Mouse (Mus musculus) CH12.LX (cell line): ENCODE measurements at regions not wholly inside any gene's neighbourhood (a gene's known extent, or its start where the extent isn't known, plus 50 kb on each side); places are given as distances from the start of the nearest gene placed in this dataset.

Source experiments
- DNase-seq: peaks from one replicate; pipeline ENCODE4 v3.0.0-alpha.2; 2013; ENCODE audit errors: extremely low read depth
- H3K27ac ChIP-seq: 2 replicates; pipeline ENCODE4 v1.5.1; 2012; ENCODE audit warnings: low read depth, mild to moderate bottlenecking, control low read depth, moderate library complexity; ENCODE audit not compliant: insufficient read depth
- H3K27me3 ChIP-seq: replicated peaks from 2 replicates; pipeline ENCODE3; 2012; ENCODE audit warnings: inconsistent platforms
- H3K36me3 ChIP-seq, 2 experiments: replicated peaks in 1 of 2; 2 replicates each; pipeline versions ENCODE3 to v1.6.1; 2012; ENCODE audit warnings: inconsistent platforms in 1 of 2, low read length in 1 of 2, mild to moderate bottlenecking in 1 of 2, mixed read lengths in 1 of 2, moderate library complexity in 1 of 2; ENCODE audit not compliant: control insufficient read depth in 1 of 2, insufficient read depth in 1 of 2
- H3K4me1 ChIP-seq, 2 experiments: 2 replicates each; pipeline ENCODE4 v1.6.1; 2012; ENCODE audit warnings: inconsistent platforms in 1 of 2, moderate library complexity in 1 of 2; ENCODE audit not compliant: insufficient read depth in 2 of 2, control insufficient read depth in 1 of 2
- H3K4me2 ChIP-seq: 2 replicates; pipeline ENCODE4 v1.6.1; 2012; ENCODE audit warnings: low read depth, mild to moderate bottlenecking, control low read depth; ENCODE audit not compliant: poor library complexity, insufficient read depth, severe bottlenecking
- H3K4me3 ChIP-seq, 3 experiments: fragments of 150-350 bp in 1 of 3; sonication (generic) in 1 of 3; replicated peaks in 1 of 3; 2 replicates each; pipeline versions ENCODE3 to v1.5.1; 2011 to 2012; ENCODE audit warnings: low read depth in 2 of 3, low read length in 2 of 3, mild to moderate bottlenecking in 2 of 3, moderate library complexity in 2 of 3, control low read depth in 1 of 3, improper control_type of control experiment in 1 of 3, inconsistent platforms in 1 of 3, mixed read lengths in 1 of 3; ENCODE audit not compliant: poor library complexity in 1 of 3
- H3K79me2 ChIP-seq: replicated peaks from 2 replicates; pipeline ENCODE4 v1.6.1; 2012; ENCODE audit warnings: mild to moderate bottlenecking, moderate library complexity; ENCODE audit not compliant: control insufficient read depth, poor library complexity, insufficient read depth, severe bottlenecking; ENCODE audit errors: extremely low read depth
- H3K9ac ChIP-seq: 2 replicates; pipeline ENCODE4 v1.6.1; 2012; ENCODE audit warnings: low read depth, mild to moderate bottlenecking, control low read depth, moderate library complexity; ENCODE audit not compliant: insufficient read depth
- H3K9me3 ChIP-seq: replicated peaks from 2 replicates; pipeline ENCODE3; 2012; ENCODE audit warnings: low read length, inconsistent platforms, mixed read lengths
- CHD1 ChIP-seq: IDR thresholded peaks from 2 replicates; pipeline ENCODE4 v1.6.1; 2012; ENCODE audit warnings: low read depth, low read length, improper control_type of control experiment, inconsistent platforms
- CHD2 ChIP-seq: IDR thresholded peaks from 2 replicates; pipeline ENCODE4 v1.6.1; 2011; ENCODE audit warnings: low read length, improper control_type of control experiment
- CTCF ChIP-seq, 2 experiments: IDR thresholded peaks in 1 of 2; conservative IDR thresholded peaks in 1 of 2; 2 replicates each; pipeline ENCODE4 v1.5.1; 2011 to 2012; ENCODE audit warnings: low read depth in 2 of 2, low read length in 2 of 2, improper control_type of control experiment in 1 of 2, inconsistent platforms in 1 of 2, mild to moderate bottlenecking in 1 of 2, moderate library complexity in 1 of 2
- E2F4 ChIP-seq: IDR thresholded peaks from 2 replicates; pipeline ENCODE4 v1.6.1; 2011; ENCODE audit warnings: low read depth, low read length, improper control_type of control experiment; ENCODE audit not compliant: insufficient replicate concordance
- EP300 ChIP-seq: IDR thresholded peaks from 2 replicates; pipeline ENCODE4 v1.6.1; 2011; ENCODE audit warnings: low read length, improper control_type of control experiment
- IRF4 ChIP-seq: IDR thresholded peaks from 2 replicates; pipeline ENCODE4 v1.6.1; 2014; ENCODE audit warnings: low read depth, mild to moderate bottlenecking, inconsistent platforms, low read length, improper control_type of control experiment
- MAFK ChIP-seq: IDR thresholded peaks from 2 replicates; pipeline ENCODE4 v1.6.1; 2011; ENCODE audit warnings: low read length, improper control_type of control experiment; ENCODE audit not compliant: insufficient replicate concordance
- MEF2A ChIP-seq: IDR thresholded peaks from 2 replicates; pipeline ENCODE4 v1.6.1; 2014; ENCODE audit warnings: low read depth, mild to moderate bottlenecking, inconsistent platforms, low read length, improper control_type of control experiment, borderline replicate concordance
- NRF1 ChIP-seq: IDR thresholded peaks from 2 replicates; pipeline ENCODE4 v1.6.1; 2014; ENCODE audit warnings: low read depth, mild to moderate bottlenecking, inconsistent platforms, low read length, improper control_type of control experiment, moderate library complexity
- PAX5 ChIP-seq: IDR thresholded peaks from 2 replicates; pipeline ENCODE4 v1.6.1; 2012; ENCODE audit warnings: low read length, inconsistent platforms, mixed read lengths
- POLR2A ChIP-seq: IDR thresholded peaks from 2 replicates; pipeline ENCODE4 v1.6.1; 2011; ENCODE audit warnings: low read depth, mild to moderate bottlenecking, improper control_type of control experiment, low read length
- RCOR1 ChIP-seq: conservative IDR thresholded peaks from 2 replicates; pipeline ENCODE4 v1.6.1; 2012; ENCODE audit warnings: low read depth, mild to moderate bottlenecking, inconsistent platforms, low read length, improper control_type of control experiment
- TBP ChIP-seq: conservative IDR thresholded peaks from 2 replicates; pipeline ENCODE4 v1.6.1; 2011; ENCODE audit warnings: low read depth, low read length, improper control_type of control experiment
- TCF12 ChIP-seq: IDR thresholded peaks from 2 replicates; pipeline ENCODE4 v1.6.1; 2014; ENCODE audit warnings: low read depth, mild to moderate bottlenecking, inconsistent platforms, low read length, improper control_type of control experiment
- USF1 ChIP-seq: IDR thresholded peaks from 2 replicates; pipeline ENCODE4 v1.6.1; 2014; ENCODE audit warnings: low read depth, mild to moderate bottlenecking, inconsistent platforms, low read length, improper control_type of control experiment
- dilution Hi-C: fragments of 300-500 bp; cut with MboI; formaldehyde crosslinking; loops from 2 replicates; pipeline ENCODE4 v1.14.3; 2020; ENCODE audit warnings: low sequenced_read_pairs; ENCODE audit not compliant: extremely low pct_unique_long_range_greater_than_20kb, extremely low pct_ligation_motif_present
- in situ Hi-C: fragments of 300-500 bp; cut with MboI; formaldehyde crosslinking; loops from 3 replicates; pipeline ENCODE4 v1.14.3; 2019; ENCODE audit warnings: low sequenced_read_pairs, low pct_ligation_motif_present, low pct_unique_long_range_greater_than_20kb, mixed read lengths

DNA sequence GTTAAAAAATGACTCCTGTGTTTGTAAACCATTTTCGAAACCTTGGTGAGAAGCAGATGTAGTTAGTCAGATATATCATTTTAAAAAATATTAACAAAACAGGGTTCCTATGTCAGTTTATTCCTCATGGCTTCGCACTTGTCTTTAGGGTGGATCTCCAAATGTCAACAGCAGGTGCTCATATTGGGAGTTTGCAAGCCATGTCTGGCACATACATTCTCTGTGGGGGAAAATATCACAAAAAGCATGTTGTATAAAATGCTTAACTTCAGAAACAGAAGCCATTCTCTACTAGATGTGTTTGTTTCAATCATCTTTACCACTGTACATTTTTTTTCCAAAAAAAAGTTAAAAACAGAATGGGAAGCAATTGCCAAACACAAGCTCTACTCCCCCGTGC lies 534.7 kb upstream of the Zic4 start:
- Histone ChIP-seq H3K4me1 (peaks cover 6 to 28% of the 10 kb centered on the region in 2 experiments; a peak in 3 of 4 replicates), H3K9me3 (no peaks in the 10 kb centered on the region), H3K4me3 (no peak overlapping the region), H3K79me2 (no peaks in the 10 kb centered on the region), H3K9ac (no peak overlapping the region; the same call in 1 of the 2 replicates), H3K36me3 (no peaks in the 10 kb centered on the region), H3K27me3 (no peaks in the 10 kb centered on the region), H3K4me2 (peak overlapping the region; percentile 44; the same call in 1 of the 2 replicates), H3K27ac (no peak overlapping the region)
- dilution Hi-C loops, result no loop called here
- in situ Hi-C loops, result no loop called here
- TF ChIP-seq IRF4, result no peak
- TF ChIP-seq CHD1, result peak; percentile 62; the same call in 1 of the 2 replicates
- no peak for TF ChIP-seq NRF1
- no peak for DNase-seq

DNA sequence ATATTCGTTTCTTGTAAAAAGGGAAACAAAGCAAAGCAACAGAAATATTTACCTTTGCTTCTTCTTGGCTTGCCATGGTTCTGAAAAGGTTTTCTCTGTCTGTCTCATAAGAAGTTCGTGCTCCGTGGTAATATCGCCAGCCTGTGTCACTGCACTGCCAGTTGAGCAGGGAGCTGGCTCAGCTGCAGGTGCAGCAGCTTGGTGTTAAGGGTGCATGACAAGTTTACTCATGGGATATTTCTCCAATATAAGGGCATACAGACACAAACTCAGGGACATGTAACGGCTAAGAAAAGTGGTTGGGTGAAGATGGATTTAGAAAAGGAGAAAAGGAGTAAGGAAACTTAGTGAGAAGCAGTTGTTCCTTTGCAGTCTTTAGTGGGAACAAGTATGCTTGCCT lies 533.5 kb upstream of the Zic4 start:
- no peaks in the 10 kb centered on the region for H3K36me3 ChIP-seq
- H3K79me2 ChIP-seq, result no peaks in the 10 kb centered on the region
- H3K27ac ChIP-seq, result no peak overlapping the region
- TF ChIP-seq CTCF (conservative IDR thresholded peaks at IDR 0.05 in 1 of 2, IDR thresholded peaks at IDR 0.05 in 1 of 2; ENCODE audit: low read depth in 2 of 2, low read length in 2 of 2) (no peak), MAFK (no peak), RCOR1 (no peak), E2F4 (no peak), NRF1 (no peak), CHD2 (no peak), USF1 (no peak), TBP (no peak), TCF12 (no peak), MEF2A (no peak), EP300 (no peak), PAX5 (no peak), POLR2A (no peak)
- peak overlapping the region; percentile 48 for H3K9ac ChIP-seq
- peaks cover 6 to 19% of the 10 kb centered on the region in 2 experiments; a peak in 3 of 4 replicates for H3K4me1 ChIP-seq
- no peaks in the 10 kb centered on the region for H3K9me3 ChIP-seq
- H3K4me2 ChIP-seq, result peak overlapping the region; percentile 96
- H3K4me3 ChIP-seq, result peak overlapping the region in 2 of 3 experiments; percentile 10 to 39
- no peak for DNase-seq
- H3K27me3 ChIP-seq, result no peaks in the 10 kb centered on the region
- dilution Hi-C loops (no loop called here), in situ Hi-C loops (no loop called here)

DNA sequence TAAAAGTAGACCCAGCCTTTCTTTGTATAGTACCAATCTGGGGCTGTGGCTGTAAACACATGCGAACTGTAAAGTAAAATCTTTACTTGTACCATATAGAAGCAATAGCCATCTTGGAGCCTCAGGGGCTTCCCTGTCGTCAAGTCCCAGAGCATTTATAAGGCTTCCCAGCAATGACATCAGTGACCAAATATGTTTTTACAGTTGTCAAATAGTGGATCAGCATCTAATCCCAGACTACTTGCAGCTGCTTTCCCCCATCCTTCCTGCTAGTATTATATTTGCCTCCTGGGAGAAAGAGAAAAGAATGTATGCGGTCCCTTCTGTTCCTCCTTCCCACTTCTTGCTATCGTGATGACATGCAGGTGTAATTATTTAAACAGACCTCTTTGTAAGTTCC lies 531.5 kb upstream of the Zic4 start:
- Histone ChIP-seq H3K4me2 (no peak overlapping the region), H3K27me3 (no peaks in the 10 kb centered on the region), H3K9me3 (no peaks in the 10 kb centered on the region), H3K36me3 (no peaks in the 10 kb centered on the region), H3K9ac (no peak overlapping the region), H3K79me2 (no peaks in the 10 kb centered on the region), H3K4me3 (no peak overlapping the region), H3K27ac (no peak overlapping the region), H3K4me1 (peaks cover 0 to 11% of the 10 kb centered on the region in 2 experiments; a peak in 2 of 4 replicates)
- in situ Hi-C loops (no loop called here), dilution Hi-C loops (no loop called here)
- DNase-seq, result no peak
- TF ChIP-seq TBP, result no peak
